Mouse (Mus musculus) G1E (cell line): ENCODE results near the gene Nrf1.

ENCODE experiments used
- CTCF ChIP-seq: IDR thresholded peaks from 2 replicates; pipeline ENCODE4 v1.5.1; 2012; ENCODE audit warnings: low read depth, low read length, inconsistent platforms, mixed read lengths
- GATA1 ChIP-seq: IDR thresholded peaks from 2 replicates; pipeline ENCODE4 v1.6.1; 2012; ENCODE audit warnings: borderline replicate concordance, low read length, inconsistent platforms, mixed read lengths
- TAL1 ChIP-seq: conservative IDR thresholded peaks from 2 replicates; pipeline ENCODE4 v1.6.1; 2012; ENCODE audit warnings: low read depth, low read length, inconsistent platforms, mixed read lengths

- TF ChIP-seq CTCF (no peak), TAL1 (no peak), GATA1 (no peak)
Measured at GRCm38 (mm10) chr6:30042483-30042882, 5.3 kb upstream of the Nrf1 start.
